Mouse (Mus musculus) fibroblast of lung, adult 2 months (primary cell): ENCODE data around the gene Epb41l2.

Source experiments
- DNase-seq: peaks from one replicate; pipeline ENCODE4 v3.0.0-alpha.2; 2011; ENCODE audit warnings: low read depth

Gene Epb41l2

DNA sequence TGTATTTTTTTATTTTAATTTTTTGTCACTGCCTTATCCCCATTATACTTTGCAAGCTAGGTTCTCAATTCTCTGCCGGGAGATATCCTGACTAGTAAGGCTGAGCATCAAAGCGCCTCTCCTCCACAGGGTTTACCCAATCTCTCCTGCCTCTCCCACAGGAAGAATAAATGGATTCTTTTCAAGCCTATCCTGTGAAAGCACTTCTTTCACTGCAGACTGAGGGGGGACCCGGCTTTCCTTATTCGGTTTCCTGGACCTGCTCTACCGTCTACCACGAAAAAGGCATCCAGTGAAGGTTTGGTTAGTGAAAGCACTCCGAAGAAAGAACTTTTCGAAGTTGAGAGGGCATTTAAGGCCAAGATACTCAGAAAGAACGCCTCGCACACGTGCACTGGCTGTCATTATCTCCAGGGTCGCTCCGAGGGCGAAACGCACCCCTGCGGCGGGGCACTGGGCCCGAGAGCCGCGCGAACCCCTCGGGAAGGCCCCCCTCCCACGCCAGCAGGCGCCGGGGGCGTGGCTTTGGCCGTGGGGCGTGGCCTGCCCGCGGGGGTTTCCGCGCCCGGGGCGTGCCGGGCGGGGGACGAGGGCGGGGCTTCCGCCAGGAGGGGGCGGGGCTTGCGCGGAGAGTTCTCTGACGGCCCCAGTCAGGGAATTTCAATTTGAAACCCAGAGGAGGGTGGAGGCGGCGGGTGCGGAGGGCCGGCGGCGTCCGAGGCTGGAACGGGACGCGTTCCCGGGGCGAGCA is at the start of gene Epb41l2:
TSS of gene Epb41l2 (plus strand) at position 591 of the 751 bp plus-strand sequence.
- peak; percentile 64 for DNase-seq

DNA sequence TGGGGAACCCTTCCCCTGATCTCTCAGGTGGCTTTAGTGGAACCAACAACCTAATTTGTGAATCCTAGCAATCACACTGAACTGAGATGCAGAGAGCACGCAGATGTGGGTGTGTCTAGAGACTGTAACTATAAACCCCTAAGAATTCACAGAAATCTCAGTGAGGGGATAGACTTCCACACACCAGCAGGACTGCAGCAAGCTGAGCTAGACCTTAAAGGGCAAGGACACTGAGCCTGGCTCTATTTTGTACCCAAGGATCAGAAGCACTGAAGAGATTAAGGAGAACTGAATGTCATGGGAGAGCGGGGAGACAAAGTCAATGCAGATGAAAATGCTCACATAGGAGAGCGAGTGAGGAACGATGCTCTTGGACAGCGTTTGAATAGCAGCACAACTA is 49.6 kb upstream of the Epb41l2 start:
- no peak for DNase-seq

DNA sequence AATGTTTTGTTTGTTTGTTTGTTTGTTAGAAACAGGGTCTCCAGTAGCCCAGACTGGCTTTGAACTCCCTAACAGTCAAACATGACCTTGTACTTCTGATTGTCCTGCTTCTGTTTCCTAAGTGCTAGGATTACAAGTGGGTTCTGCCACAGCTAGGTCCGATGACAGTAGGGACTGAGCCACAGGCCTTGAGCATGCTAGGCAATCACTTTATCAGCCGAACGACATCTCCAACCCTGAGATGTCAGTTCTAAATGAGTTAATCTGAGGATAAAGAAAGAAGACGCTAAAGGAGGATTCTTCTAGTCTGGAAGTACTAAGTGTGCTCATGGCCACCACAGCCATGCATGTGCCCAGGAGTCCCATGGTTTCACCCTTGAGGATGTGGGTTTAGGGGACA is 48.9 kb upstream of the Epb41l2 start:
- no peak for DNase-seq

DNA sequence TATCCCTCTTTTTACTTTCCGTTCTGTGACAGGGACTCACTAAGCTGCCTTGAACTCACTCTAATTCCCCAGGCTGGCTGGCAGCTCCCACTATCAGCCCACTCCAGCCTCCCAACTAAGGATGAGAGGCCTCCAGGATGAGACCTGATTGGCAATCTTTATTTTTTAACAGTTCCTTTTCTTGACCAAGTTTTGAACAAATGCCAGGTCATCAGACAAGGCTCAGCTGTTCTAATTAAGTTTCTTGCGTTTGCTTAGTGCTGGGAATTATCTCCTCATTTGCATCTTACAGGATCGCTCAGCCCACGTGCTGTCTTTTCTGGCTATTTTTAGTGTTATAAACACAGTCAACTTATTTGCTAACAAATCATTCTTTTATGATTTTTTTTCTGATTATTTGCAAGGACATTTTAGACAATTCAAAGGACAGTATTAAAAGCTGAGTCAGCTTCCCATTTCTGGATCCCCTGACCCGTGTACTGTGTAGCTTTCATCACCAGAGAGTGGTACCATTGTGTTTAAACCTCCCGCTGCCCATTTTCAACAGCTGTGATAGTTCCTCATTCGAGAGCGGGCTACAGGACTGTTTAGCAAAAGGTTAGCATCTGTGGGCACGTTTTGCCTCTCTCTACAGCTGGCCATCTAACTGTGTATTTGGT is 47.9 kb upstream of the Epb41l2 start:
- DNase-seq = no peak

DNA sequence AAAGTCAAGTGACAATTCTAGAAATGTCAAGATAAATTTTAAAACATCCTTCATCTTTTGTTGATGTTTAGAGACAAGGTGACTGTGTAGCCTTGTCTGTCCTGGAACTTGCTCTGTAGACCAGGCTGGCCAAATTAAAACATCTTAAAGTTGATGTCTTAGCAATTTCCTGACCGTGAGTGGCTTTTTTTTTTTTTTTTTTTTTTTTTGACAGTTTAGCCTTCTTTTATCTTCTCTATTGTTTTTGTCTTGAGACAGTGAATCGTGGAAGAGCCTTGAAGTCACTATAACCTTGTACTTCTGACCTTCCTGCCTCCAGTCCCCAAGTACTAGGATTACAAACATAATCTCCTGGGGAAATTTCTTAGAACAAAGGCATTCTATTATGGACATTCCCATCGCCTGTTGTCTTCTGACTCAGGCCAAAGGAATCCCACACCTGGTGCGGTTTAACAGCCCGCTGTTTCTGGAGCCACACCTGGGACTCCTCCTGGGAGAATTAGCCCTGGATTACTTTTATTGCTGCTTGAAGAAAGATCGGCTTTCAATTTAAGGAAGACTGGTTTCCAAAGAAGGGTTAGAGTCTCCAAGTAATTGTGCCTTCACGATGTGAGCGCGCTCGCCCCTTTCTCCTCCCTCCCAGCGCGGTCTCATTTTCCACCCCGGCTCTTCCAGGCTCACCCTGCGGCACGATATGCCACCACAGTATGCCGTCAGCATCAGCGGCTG is 45.6 kb upstream of the Epb41l2 start:
- no peak for DNase-seq

DNA sequence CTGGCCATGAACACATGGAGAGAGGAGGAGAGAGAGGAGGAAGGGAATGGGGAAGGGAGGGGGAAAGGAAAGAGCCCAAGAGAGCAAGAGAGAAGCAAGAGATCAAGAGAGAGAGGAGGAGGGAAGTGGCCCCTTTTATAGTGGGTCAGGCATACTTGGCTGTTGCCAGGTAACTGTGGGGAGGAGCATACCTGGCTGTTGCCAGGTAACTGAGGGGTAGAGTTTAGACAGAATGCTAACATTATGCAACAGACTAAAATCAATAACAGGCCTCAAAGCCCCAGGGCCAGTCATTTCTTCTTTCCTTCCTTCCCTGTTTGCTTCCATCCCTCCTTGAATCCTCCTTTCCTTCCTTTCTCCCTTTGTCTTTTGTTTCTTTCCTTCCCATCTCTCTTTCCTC is 41.9 kb upstream of the Epb41l2 start:
- no peak for DNase-seq

DNA sequence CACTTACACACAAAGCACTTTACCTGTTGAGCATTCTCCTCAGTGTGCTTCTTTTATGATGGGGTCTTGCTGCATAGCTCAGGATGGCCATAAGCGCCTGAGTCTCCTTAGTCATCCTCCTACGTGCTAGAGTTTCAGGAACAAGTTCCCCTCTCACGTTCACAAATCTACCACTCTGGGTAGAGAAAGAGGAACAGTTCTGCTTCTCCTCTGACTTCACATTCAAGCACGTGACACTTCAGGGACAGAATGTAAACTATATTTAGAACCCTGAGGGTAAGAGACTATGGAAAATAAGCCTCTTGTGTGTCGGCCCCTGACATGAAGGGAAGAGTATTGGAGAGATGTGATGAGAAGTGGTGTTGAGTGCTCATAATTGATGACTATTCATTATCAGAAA is 41.2 kb upstream of the Epb41l2 start:
- no peak for DNase-seq

DNA sequence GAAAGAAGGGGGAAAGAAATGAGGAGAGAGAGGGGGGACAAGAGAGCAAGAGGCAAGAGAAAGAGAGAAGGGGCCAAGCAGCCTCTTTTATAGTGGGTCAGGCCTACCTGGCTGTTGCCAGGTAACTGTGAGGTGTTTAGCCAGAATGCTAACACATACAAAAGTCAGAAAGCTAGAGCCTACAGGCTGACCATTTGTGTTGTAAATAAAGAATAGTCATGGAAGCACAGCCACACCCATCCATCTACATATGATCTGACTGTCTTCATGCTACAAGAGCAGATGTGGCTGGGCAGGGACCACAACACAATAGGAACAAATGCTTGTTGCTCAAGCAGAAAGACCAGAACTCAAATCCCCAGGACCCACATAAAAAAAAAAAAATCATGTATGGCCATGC is 40.1 kb upstream of the Epb41l2 start:
- no peak for DNase-seq

DNA sequence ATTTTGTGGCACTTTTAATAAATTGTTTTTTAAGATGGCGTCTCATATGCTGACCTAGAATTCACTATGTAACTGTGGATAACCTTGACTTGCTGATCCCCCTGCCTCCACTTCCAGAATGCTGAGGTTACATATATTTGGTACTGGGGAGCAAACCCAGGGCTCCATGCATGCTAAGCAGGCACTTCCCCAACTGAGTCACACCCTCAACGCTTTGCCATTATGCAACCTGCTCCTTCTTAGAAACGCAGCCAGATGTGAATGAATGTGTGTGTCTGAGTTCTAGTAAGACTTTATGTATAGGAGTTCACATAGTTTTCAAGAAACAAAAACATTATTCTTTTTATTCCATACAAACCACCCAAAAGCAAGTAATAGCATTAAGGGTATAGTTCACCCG is 38.4 kb upstream of the Epb41l2 start:
- DNase-seq = no peak

DNA sequence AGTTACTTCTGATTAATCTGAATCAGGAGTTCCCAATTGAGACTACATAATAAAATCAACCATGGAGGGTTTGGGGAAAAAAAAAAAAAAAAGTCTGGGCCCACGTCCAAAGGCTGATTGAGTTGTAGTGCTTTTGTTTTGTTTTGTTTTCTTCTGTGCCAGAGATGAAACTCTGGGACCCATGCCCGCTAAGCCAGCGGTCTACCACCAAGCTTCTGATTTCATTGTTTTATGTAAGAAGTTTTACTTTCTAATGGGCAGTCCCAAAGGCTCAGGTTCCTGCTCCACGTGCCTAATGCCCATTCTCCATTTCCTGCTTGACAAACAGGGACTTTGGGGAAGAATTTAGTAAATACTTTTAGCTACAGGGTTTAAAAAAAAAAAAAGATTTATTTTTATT is 33.9 kb upstream of the Epb41l2 start:
- DNase-seq = peak; percentile 54

DNA sequence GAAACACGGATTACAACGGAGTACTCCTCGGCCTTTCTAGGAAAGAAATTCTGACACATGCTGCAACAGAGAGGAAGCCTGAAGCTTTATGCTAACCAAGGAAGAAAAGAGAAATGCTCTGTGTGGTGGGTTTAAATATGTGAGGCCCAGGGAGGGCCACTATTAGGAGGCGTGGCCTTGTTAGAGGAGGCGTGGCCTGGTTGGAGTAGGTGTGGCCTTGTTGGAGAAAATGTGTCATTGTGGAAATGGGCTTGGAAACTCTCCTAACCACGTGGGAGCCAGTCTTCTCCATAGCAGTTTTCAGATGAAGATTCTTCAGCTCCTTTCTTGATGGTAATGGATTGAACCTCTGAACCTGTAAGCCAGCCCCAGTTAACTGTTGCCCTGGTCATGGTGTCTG is 32.1 kb upstream of the Epb41l2 start:
- DNase-seq = no peak

DNA sequence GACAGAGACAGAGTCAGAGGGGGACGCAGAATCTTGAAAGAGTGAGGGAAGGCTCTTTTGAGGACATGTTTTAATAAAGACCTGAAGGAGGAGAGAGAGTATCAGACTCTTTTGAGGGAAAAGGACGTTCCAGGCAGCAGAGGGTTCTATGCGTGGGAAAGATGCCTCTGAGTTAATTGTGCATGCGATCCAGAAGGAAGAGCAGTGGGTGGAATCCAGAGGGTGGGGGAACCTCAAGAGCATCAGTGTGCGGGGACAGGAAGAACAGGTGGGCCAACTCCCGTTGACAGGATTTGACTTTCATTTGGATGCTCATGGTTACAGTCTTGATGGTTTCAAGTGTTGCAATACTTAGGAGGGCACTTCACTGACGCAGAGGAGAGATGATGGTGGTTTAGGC is 29.5 kb upstream of the Epb41l2 start:
- no peak for DNase-seq

DNA sequence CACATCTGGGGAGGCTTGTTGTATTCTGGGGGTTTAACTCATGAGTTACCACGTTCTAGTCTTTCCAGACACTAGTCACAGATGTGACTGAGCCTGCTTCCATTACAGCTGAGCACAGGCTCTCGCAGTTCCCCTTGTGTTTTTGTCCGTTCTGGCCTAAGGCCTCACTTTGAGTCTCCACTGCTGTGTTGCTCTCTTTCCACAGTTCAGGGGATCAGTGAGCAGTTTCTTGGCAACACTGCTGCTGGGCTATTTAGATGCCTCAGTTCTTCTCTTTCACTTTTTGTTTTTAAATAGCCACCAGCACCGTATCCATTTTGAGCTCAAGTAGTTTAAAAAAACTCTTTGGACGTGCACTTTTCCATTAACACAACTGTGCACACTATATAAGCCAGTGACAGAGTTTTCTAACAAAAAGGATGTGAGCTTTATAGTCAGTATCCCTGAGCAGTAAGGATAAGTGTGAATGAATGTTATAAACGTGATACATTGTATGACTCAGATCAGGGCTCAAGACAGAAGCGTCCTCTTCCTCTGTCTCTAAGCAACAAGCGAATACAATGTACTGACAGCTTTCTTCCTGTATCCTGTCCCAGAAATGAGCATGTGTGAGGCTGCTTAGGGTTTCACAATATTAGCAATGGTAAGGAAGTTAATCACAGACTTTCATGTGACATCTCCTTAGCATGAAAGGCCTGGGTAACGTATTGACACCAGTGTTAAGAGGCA is 28.1 kb upstream of the Epb41l2 start:
- DNase-seq = peak; percentile 33

DNA sequence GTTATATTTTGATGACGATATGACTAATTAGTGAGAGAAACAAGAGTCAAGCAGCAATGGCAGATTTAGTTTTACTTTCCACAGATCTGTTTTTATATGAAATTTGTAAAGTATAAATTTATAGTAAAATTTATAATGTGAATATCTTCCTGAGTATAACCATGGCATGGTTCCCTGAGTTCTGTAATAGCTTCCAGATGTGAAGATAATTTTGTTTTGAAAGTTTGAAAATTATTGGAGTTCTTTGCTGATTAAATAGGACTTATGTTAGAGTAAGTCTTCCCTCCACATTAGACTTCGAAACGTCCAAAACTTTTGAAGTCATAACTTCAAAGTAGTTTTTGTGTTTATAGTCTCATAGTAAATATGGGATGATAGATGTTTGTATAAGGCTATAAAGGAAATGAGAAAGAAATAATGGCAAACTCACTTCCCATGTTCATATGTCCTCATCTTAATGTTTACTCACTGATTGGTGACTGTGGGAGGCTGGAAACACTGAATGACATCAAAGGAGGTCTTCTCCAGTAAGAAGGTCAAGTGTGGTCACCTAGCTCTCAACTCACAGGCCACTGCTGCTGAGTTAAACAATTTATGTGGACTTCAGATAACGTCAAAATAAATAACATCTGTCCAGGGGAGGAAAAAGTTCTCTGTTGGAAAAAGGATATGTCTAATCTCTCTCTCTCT is 26.1 kb upstream of the Epb41l2 start:
- DNase-seq = no peak

DNA sequence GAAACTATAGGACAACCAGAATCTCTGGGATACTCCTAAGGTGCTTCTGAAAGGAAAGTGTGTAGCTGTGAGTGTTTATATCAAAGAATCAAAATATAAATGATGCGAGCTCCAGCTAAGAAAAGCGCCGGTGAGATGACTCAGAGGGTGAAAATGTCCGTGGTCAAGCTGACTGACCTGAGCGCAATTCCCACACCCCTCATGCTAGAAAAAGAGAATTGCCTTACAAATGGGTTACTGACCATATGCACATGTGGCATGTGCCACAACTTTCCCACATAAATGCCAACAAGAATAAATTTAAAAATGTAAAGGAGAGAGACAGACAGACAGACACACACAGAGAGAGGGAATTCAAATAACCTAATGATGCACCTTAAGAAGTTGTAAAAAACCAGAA is 18.9 kb upstream of the Epb41l2 start:
- no peak for DNase-seq

DNA sequence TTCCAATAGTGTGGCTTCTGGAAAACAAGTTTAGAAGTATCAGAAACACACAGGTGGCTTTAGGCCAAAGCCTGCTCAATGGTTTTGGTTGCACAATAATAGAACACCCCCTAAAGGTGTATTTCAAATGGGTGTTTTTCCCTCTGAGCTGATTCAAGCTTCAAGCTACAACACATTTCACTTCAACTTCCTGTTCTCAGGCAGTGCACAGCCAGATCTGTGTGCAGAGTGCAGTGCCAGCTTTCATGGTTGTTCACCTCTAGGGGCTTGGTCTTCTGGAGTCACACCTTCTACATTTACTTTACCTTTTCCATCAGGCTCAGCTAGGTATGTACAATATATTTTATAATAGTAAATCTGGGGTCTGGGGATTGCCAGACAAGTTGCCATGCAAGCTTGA is 16.8 kb upstream of the Epb41l2 start:
- no peak for DNase-seq

DNA sequence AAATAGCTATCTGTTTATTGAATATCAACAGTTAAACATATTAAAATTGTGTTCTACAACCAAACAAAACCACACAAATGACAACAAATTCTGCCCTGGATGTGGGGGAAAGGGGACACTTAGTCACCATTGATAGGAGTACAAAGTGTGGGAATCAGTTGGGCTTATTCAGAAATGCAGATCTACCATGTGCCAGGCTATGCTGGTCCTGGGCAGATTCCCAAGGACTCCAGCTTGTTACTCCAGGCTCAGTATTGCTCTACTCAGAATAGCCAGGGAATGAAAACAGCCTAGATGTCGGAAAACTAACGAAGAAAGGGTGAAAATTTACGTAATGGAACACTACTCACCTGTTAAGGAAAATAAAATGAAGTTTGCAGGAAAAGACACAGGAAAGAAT is 5.7 kb upstream of the Epb41l2 start:
- no peak for DNase-seq

DNA sequence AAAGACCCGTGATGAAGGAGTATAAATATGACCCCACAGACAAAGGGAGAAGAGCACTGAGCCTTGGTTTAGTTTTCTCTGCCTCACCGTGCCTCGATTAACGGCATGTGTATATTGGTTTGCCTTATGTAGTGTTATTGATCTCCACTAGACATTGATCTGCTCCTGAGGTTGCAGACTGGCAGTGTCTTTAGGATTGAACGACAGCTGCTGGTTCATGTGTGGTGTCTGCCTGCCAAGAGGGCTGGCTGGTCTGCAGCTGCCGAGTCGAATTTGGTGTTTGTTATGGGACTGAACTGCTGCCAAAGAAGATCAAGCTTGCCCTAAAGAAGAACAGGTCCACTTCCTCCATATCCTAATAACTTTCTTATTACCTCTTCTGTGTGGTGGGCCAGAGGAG is 5.2 kb upstream of the Epb41l2 start:
- DNase-seq = no peak

DNA sequence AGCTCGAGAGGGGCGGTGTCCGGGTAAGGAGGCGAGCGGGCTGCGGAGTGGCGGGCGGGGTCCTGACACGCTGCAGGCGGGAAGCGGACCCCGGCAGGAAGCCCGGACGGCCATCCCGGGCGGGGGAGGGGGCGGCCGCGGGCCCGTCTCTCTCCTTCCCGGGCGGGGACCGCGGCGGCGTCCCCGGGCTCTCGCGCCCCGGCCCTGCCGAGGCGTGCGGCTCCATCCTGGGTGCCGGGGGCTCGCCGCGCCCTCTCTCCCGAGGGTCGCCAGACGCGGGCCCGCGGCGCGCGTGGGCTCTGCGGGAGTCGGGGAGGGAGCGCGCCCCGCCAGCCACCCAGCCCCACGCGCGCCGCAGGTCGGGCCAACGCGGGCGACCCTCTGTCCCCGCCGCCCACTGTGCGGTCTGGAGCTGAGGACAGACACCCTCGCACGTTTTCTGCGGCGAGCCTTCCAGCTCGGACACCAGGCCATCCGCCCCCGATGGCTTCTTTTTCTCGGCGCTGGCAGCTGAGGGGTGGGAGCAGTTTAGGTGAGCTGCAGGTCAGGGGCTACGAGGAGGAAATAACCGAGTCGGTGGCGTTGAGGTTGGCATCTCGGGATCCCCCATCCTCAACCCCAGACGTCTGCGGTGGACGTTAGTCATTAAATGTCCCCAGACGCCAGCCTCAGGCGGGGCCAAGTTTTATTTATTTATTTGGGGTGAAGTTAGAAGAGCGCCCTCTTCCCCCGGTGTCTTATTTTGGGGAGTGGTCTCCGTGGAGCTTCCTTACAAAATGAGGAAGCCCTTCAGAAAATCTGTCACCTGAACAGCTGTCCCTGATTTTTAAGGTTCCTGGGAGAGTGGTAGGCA is 587 bp downstream of the Epb41l2 start:
- DNase-seq = no peak

DNA sequence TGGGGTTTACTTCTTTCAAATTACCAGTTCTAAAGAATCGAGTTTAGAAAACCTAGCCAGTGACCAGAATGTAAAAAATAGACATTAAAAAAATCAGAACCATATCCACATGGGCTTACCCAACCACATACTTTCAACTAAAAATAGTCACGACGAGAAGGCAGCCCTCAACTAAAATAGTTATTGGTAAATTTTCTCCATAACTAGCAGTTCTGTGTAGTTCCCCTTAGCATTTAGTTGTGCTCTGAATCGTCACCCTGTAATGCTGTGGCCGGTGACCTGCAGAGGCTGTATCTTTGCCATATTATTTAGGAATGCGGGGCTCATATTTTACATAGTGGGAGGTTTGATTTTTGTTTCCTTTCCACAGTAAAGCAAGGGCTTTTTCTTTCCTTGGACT is 2.6 kb downstream of the Epb41l2 start:
- no peak for DNase-seq

DNA sequence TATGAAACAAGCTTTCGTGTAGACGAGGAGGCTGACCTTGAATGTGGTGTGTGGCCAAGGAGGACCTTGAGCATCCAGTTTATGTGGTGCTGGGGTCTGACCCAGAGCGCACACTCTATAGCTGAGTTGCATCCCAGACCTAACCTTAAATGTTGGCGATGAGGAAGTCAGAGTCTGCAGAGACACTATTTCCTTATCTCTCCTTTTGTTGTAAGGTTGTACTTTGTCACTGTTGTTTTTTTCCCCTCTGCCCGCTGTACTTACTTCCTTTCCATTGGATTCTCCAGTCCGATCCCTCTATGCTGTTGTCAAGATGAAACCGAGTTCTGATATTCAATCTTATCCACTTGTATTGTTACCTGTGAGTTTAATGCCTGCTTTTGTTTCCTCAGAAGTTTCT is 5.6 kb downstream of the Epb41l2 start:
- no peak for DNase-seq
